Mouse (Mus musculus): ENCODE results near the gene Ciapin1. TPM values are rescaled to one million over a fixed set of nuclear protein-coding genes. Genes with fewer than 3 reads are reported as not detected.

Ciapin1 gene
- total RNA-seq, 2 experiments from 2014 or later, result 45.7 to 72.3 TPM

DNA sequence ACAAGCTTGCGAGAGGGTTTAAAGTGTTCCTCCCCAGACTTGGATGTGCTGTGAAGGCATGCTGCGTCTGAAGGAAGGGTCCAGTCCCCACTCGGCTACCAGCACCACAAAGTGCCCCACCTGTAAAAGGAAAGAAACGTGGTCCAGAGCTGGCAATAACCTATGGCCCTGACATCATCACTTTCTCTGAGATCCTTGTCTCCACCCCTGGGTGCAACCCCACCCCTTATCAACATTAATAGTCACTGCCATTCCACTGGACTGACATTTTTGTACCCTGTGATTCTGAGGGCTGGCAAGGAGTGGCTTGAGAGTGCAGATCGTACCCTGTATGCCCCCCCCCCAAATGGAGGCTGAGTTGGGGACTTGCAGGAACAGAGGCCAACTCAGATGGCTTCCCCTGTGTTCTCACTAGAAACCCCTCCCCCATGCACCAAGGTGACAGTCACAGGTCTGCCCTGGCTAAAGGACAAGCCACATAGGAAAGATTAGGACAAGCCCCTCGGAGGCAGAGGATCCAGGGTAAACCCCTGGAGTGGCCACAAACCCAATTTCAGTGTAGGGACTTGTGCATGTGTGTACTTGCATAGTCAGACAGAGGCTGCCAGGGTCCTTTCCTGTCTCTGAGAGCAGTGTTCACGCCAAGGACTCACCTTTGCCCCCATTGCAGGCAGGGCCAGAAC lies 56.9 kb downstream of the Ciapin1 start:
- ATAC-seq (replicated peaks; ENCODE audit: poor library complexity, severe bottlenecking), result no peak

DNA sequence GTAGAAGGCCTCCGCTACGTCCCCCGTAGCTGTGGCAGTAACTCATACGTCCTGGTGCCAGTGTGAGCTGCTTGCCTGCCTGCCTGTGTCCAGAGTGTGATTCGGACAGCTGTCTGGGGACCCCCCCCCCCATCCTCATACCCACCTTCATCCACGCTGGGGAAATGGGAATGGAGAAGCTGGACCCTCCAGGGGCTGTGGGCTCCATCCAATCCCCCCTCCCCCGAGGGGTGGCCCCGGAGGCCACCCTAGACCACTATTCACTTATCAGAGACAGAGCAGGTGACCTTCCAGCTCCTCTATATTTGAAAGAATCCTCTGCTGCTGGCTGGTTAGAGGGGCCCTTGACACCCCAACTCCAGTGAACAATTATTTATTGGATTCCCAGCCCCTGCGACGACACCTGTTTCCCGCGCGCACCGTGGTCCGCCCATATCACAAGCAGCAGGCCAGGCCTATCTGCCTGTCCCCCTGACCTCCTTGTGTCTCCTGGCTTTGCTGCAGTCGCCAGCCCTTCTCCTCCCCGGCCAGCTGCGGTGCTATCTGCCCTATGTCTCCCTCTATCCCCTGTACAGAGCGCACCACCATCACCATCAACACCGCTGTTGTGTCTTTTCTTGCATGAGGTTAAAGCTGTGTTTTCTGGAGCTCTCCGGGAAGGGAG lies 57.5 kb downstream of the Ciapin1 start:
- no peak for ATAC-seq (replicated peaks; ENCODE audit: poor library complexity, severe bottlenecking)

DNA sequence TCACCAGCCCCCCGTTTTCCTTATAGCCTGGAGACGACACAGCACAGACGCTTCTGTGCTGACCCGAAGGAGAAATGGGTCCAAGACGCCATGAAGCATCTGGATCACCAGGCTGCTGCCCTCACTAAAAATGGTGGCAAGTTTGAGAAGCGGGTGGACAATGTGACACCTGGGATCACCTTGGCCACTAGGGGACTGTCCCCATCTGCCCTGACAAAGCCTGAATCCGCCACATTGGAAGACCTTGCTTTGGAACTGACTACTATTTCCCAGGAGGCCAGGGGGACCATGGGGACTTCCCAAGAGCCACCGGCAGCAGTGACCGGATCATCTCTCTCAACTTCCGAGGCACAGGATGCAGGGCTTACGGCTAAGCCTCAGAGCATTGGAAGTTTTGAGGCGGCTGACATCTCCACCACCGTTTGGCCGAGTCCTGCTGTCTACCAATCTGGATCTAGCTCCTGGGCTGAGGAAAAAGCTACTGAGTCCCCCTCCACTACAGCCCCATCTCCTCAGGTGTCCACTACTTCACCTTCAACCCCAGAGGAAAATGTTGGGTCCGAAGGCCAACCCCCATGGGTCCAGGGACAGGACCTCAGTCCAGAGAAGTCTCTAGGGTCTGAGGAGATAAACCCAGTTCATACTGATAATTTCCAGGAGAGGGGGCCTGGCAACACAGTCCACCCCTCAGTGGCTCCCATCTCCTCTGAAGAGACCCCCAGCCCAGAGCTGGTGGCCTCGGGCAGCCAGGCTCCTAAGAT lies 58.4 kb downstream of the Ciapin1 start:
- no peak for ATAC-seq (replicated peaks; ENCODE audit: poor library complexity, severe bottlenecking)

DNA sequence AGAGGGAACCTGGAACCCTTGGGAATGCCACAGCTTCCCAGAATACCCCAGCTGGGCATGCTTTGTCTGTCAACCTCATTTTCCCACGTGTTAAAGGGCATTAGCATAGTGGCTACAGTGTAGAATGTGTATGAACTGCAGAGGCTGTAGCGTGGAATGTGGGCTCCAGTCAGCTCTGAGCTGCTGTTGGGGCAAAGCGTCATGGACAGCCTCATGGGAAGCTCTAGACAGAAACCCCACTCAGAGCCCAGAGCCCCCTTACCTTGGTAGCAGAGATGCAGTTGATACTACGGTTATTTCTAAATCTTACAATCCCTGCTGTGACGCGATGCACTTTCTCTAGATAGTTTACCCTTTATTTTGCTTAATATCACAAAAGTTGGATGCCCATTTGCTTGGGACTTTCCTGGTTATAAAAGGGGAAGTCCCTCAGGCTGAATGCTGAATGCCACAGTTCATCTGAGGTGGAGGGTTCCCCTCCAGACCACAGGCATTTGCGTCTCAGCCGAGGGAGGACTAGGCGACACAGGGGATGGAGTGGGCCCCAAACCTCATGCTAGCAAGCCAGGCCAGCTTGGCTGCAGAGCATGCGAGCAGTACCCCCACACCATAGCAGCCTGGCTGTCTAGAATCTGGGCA lies 59.1 kb downstream of the Ciapin1 start:
- peak; percentile 81 for ATAC-seq (replicated peaks; ENCODE audit: poor library complexity, severe bottlenecking)

DNA sequence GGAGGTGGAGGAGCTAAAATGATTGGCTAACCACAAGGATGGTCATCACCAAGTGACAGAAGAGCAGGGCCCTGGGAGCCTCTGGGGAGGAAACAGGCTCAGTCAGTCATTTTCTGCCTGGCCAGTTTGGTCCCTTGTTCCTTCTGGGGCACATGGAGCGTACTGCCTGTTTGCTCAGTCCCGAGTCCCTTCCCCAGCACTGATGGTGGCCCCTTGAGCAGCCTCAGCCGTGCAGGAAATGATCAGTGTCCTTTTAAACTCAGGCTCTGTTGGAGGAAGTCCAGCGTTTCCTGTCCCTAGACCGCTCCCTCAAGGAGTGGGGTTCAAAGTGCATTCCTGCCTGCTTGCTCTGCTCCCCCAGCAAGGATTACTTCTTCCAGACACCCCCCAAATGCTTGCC lies 59.7 kb downstream of the Ciapin1 start:
- peak; percentile 69 for ATAC-seq (replicated peaks; ENCODE audit: poor library complexity, severe bottlenecking)

DNA sequence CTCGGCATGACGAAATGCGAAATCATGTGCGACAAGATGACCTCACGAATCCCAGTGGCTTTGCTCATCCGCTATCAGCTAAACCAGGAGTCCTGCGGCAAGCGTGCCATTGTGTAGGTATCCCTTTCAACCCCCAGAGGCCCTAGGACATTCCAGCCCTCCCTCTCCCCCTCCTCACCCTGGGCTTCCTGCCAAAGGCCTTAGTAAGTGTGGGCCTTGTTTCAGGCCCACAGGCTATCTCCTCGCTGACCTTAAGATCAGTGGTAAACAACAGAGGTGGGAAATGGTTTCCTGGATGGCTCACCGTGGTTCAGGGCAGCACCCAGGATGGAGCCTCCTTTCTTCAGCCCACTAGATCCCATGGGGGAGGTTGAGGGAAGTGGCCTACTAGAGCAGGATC lies 60.1 kb downstream of the Ciapin1 start:
- ATAC-seq (replicated peaks; ENCODE audit: poor library complexity, severe bottlenecking), result no peak

DNA sequence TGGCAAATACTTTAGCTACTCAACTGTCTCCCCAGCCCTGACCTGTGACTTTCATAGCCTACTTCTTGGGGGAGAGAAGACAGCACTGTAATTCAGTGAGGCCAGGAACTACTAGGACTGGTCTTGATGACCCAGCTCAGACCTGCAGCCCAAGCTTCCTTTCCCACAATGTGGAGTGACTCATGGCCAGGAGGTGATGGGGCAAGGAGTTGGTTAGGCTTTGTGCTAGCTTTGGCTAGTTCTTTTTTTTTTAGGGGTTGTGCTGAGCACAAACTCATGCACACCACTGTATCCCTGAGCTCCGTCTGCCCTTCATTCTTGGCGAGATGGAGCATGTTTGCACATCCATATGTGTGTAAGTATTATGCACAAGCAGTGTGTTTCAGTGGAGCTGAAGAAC lies 61.8 kb downstream of the Ciapin1 start:
- ATAC-seq (replicated peaks; ENCODE audit: poor library complexity, severe bottlenecking), result no peak

DNA sequence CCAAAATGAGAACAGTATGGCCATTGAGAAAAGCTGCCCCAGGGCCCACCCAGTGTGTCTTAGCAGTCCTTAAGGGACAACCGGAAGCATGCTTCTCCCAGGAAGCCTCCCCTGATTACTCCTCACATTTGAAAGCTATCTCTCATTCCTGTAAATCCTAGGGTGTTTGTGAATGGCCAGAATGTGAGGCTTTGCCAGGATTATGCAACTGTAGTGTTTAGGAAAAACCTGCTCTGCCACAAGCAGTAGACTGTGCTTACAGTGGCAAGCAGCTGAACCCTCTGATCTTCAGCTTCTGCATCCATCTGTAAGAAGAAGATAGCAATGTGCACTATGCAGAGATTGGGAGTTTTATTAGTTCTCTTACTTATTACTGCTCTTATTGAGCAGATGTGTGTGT lies 63.6 kb downstream of the Ciapin1 start:
- no peak for ATAC-seq (replicated peaks; ENCODE audit: poor library complexity, severe bottlenecking)

DNA sequence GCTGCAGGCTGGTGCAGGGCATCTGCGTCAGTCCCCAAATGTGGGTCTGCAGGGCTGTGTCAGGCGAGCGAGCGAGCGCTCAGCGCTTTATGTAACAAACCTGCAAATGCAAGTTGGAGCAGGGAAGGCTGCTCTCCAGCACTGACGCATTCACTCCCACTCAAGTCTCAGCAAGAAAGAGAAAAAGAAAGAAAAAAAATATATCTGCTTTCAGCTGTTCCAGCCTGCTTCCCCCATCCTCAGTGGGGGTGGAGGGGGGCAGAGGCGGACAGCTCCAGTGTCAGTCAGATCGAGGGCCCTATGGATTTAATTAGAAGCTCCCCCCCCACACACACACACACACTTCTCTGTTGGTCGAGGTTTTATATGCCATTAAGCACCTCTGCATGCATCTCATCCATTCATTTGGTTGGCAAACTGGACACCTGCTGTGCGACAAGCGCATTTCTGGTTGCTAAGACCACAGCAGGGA lies 64.4 kb downstream of the Ciapin1 start:
- ATAC-seq (replicated peaks; ENCODE audit: poor library complexity, severe bottlenecking), result no peak

DNA sequence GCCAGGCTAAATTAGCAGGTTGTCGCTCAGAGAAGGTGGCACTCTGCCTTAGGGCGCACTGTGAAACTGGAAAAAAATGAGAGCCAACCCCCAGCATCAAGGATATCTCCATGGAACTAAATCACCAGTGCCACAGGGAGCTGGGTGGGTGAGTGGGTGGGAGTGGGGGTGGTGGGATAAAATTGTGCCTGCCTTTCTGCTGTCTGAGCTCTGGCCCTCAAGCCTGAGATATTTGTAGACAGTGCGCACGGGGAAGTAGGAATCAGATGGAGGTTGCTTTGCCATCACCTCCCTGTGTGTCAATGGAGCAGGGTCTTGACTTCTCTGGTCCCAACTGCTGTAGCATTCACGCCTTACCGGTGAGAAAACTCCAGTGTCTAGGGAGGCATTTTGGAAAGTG lies 65.1 kb downstream of the Ciapin1 start:
- no peak for ATAC-seq (replicated peaks; ENCODE audit: poor library complexity, severe bottlenecking)

DNA sequence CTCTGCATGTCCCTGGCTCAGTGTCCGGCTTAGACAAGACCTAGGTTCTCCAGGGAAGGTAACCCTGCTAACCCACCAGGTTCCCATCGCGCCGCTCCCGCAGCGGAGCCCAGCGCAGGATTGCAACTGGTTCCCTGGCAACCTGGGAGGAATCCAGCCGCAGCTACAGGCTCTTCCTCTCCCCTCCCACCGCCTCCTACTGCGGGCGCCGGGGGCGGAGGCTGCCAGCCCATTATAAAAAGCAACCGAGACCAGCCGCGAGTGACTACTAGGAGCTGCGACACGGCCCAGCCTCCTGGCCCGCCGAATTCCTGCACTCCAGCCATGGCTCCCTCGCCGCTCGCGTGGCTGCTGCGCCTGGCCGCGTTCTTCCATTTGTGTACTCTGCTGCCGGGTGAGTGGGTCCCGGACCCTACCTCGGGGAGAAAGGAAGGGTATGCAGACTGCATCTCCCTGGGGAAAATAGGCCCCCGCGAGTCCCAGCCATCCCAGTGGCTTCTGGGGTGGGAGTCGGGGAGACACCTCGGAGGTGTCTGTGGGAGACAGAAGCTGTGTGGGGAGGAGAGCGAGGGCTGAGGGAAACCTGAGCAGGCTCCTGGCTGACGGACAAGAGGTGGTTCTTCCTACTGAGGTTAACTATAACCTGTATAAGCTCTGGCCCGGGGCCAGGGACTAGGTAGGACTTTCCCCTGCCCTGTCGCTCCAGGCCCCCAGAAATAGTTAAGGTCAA lies 66.1 kb downstream of the Ciapin1 start, which contains the start of gene Cx3cl1:
Cx3cl1 (plus strand) TSS at position 69 of the 730 bp plus-strand sequence.
- peak; percentile 87 for ATAC-seq (replicated peaks; ENCODE audit: poor library complexity, severe bottlenecking)

DNA sequence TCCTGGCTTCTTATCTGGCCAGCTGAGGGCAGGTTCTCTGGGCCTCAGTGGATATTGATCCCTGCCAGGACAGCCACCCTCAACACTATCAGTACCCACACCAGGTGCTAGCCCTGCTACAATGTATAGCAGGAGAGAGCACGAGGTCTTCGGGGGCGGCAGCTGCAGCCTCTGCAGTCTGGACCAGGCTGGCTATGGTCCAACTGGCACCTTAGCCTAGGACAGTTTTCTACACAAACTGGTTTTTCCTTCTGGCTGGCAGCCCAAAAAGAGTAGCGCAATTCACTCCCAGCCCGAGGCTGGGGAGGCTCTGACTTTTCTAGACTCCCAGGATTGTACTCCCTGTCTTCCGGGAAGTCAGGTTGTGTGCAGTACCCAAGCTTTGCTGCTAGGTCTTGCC lies 67.2 kb downstream of the Ciapin1 start:
- no peak for ATAC-seq (replicated peaks; ENCODE audit: poor library complexity, severe bottlenecking)

Other genes starting within 250 kb of the Ciapin1 start
- gene Rspry1, start 236.4 kb downstream of the Ciapin1 start, total RNA-seq (2014; fragmentation: Nextera tagmentation), result 27.4 and 28.0 TPM in 2 replicates
- 29.9 and 33.0 TPM in 2 replicates for gene Rspry1, start 236.4 kb downstream of the Ciapin1 start, total RNA-seq (2017)
- gene Fam192a, start 236.4 kb downstream of the Ciapin1 start, total RNA-seq (2014; fragmentation: Nextera tagmentation), result 30.4 and 64.9 TPM in 2 replicates
- gene Fam192a, start 236.4 kb downstream of the Ciapin1 start, total RNA-seq (2017), result 84.6 and 99.4 TPM in 2 replicates
- gene Arl2bp, start 171.8 kb downstream of the Ciapin1 start, total RNA-seq (2014; fragmentation: Nextera tagmentation), result 36.4 and 44.0 TPM in 2 replicates
- gene Arl2bp, start 171.8 kb downstream of the Ciapin1 start, total RNA-seq (2017), result 41.1 and 100 TPM in 2 replicates
- gene Pllp, start 142.1 kb downstream of the Ciapin1 start, total RNA-seq (2014; fragmentation: Nextera tagmentation), result not detected in 2 replicates
- not detected in 2 replicates for gene Pllp, start 142.1 kb downstream of the Ciapin1 start, total RNA-seq (2017)
- gene Ccl22, start 92.8 kb downstream of the Ciapin1 start, total RNA-seq (2014; fragmentation: Nextera tagmentation), result not detected in 2 replicates
- gene Ccl22, start 92.8 kb downstream of the Ciapin1 start, total RNA-seq (2017), result not detected in 2 replicates
- 0.19 and 1.3 TPM in 2 replicates for gene Cx3cl1, start 66.3 kb downstream of the Ciapin1 start, total RNA-seq (2014; fragmentation: Nextera tagmentation)
- gene Cx3cl1, start 66.3 kb downstream of the Ciapin1 start, total RNA-seq (2017), result not detected in 2 replicates
- gene Ccl17, start 27.9 kb downstream of the Ciapin1 start, total RNA-seq (2014; fragmentation: Nextera tagmentation), result not detected in 2 replicates
- not detected in 2 replicates for gene Ccl17, start 27.9 kb downstream of the Ciapin1 start, total RNA-seq (2017)
- gene Coq9, start within 50 bp of the Ciapin1 start, total RNA-seq (2014; fragmentation: Nextera tagmentation), result 49.5 and 54.4 TPM in 2 replicates
- gene Coq9, start within 50 bp of the Ciapin1 start, total RNA-seq (2017), result 46.6 and 57.4 TPM in 2 replicates
- 57.6 and 75.3 TPM in 2 replicates for gene Polr2c, start 19.1 kb upstream of the Ciapin1 start, total RNA-seq (2014; fragmentation: Nextera tagmentation)
- gene Polr2c, start 19.1 kb upstream of the Ciapin1 start, total RNA-seq (2017), result 55.6 and 74.5 TPM in 2 replicates
- not detected in 2 replicates for gene Dok4, start 38.0 kb upstream of the Ciapin1 start, total RNA-seq (2014; fragmentation: Nextera tagmentation)
- gene Dok4, start 38.0 kb upstream of the Ciapin1 start, total RNA-seq (2017), result 0.13 and 0.62 TPM in 2 replicates
- gene Ccdc102a, start 79.7 kb upstream of the Ciapin1 start, total RNA-seq (2014; fragmentation: Nextera tagmentation), result not detected in 2 replicates
- 0.34 and 1.5 TPM in 2 replicates for gene Ccdc102a, start 79.7 kb upstream of the Ciapin1 start, total RNA-seq (2017)
- gene Adgrg5, start 85.3 kb upstream of the Ciapin1 start, total RNA-seq (2014; fragmentation: Nextera tagmentation), result not detected in 2 replicates
- not detected in 2 replicates for gene Adgrg5, start 85.3 kb upstream of the Ciapin1 start, total RNA-seq (2017)
- 115 and 208 TPM in 2 replicates for gene Adgrg1, start 136.4 kb upstream of the Ciapin1 start, total RNA-seq (2014; fragmentation: Nextera tagmentation)
- gene Adgrg1, start 136.4 kb upstream of the Ciapin1 start, total RNA-seq (2017), result 50.3 and 50.9 TPM in 2 replicates
- 142 and 175 TPM in 2 replicates for gene Adgrg3, start 179.3 kb upstream of the Ciapin1 start, total RNA-seq (2014; fragmentation: Nextera tagmentation)
- gene Adgrg3, start 179.3 kb upstream of the Ciapin1 start, total RNA-seq (2017), result 170 and 173 TPM in 2 replicates
- 1.8 and 2.5 TPM in 2 replicates for gene Drc7, start 216.7 kb upstream of the Ciapin1 start, total RNA-seq (2014; fragmentation: Nextera tagmentation)
- gene Drc7, start 216.7 kb upstream of the Ciapin1 start, total RNA-seq (2017), result 1.2 and 3.7 TPM in 2 replicates
- 14.3 and 17.6 TPM in 2 replicates for gene Katnb1, start 242.8 kb upstream of the Ciapin1 start, total RNA-seq (2014; fragmentation: Nextera tagmentation)
- 33.2 and 34.4 TPM in 2 replicates for gene Katnb1, start 242.8 kb upstream of the Ciapin1 start, total RNA-seq (2017)

All from granulocyte monocyte progenitor cell, adult 5-6 weeks (primary cell).